Mouse (Mus musculus) thymus, adult 18-20 months (tissue): Measurements from ENCODE around the gene Tmem39a.

Experiments
- DNase-seq, 2 experiments: peaks; one replicate each; pipeline ENCODE4 v3.0.0; 2022; ENCODE audit warnings: mixed read lengths in 2 of 2

Tmem39a gene

GRCm38 (mm10) chr16:38558221-38558748, at the start of gene Tmem39a:
Gene Tmem39a (plus strand): TSS chr16:38558698.
- DNase-seq = no peak

- DNase-seq = no peak
These were observed 47.7 kb upstream of the Tmem39a start for GRCm38 (mm10) chr16:38510846-38511245.

GRCm38 (mm10) chr16:38519140-38519539, 39.4 kb upstream of the Tmem39a start:
- no peak for DNase-seq

- DNase-seq = no peak
These were observed 37.1 kb upstream of the Tmem39a start for GRCm38 (mm10) chr16:38521211-38521987.

GRCm38 (mm10) chr16:38522129-38523084, 36.1 kb upstream of the Tmem39a start, which contains the start of gene Timmdc1:
Gene Timmdc1 (minus strand): TSS chr16:38522663.
- peak; percentile 94 to 96 for DNase-seq

- DNase-seq = no peak
These were observed 32.2 kb upstream of the Tmem39a start for GRCm38 (mm10) chr16:38526264-38526663.

GRCm38 (mm10) chr16:38536544-38537146, 21.9 kb upstream of the Tmem39a start:
- DNase-seq = peak; percentile 36 to 44

GRCm38 (mm10) chr16:38538716-38539380, 19.6 kb upstream of the Tmem39a start:
- no peak for DNase-seq

GRCm38 (mm10) chr16:38548000-38548399, 10.5 kb upstream of the Tmem39a start:
- DNase-seq = no peak

- peak; percentile 51 to 53 for DNase-seq
These were observed 8.8 kb upstream of the Tmem39a start, which contains the start of gene Poglut1 for GRCm38 (mm10) chr16:38549479-38550396. Gene Poglut1 (minus strand): TSS chr16:38550258.

- no peak for DNase-seq
These were observed 2.5 kb upstream of the Tmem39a start for GRCm38 (mm10) chr16:38555988-38556387.

GRCm38 (mm10) chr16:38562131-38562967, 3.9 kb downstream of the Tmem39a start:
- DNase-seq = peak; percentile 89 to 90

GRCm38 (mm10) chr16:38562968-38563327, 4.5 kb downstream of the Tmem39a start:
- no peak for DNase-seq

- DNase-seq = no peak
These were observed 5.0 kb downstream of the Tmem39a start for GRCm38 (mm10) chr16:38563516-38563915.

- no peak for DNase-seq
These were observed 9.7 kb downstream of the Tmem39a start for GRCm38 (mm10) chr16:38568192-38568591.

- no peak for DNase-seq
These were observed 13.0 kb downstream of the Tmem39a start for GRCm38 (mm10) chr16:38571481-38571880.

- peak; percentile 41 to 62 for DNase-seq
These were observed 26.3 kb downstream of the Tmem39a start for GRCm38 (mm10) chr16:38584761-38585160.

GRCm38 (mm10) chr16:38585186-38585585, 26.7 kb downstream of the Tmem39a start:
- DNase-seq = no peak

- DNase-seq = no peak
These were observed 28.7 kb downstream of the Tmem39a start for GRCm38 (mm10) chr16:38587163-38587562.

GRCm38 (mm10) chr16:38587572-38587971, 29.1 kb downstream of the Tmem39a start:
- no peak for DNase-seq
